Mouse (Mus musculus): ENCODE measurements around the gene Bcar3. TPM values are rescaled to one million over a fixed set of nuclear protein-coding genes. Genes with fewer than 3 reads are reported as not detected.

Gene Bcar3
- polyA plus RNA-seq, 1 experiment from 2014 or later = 14.9 TPM

GRCm38 (mm10) chr3:122499647-122500046 lies 205.7 kb downstream of the Bcar3 start:
- Histone ChIP-seq H3K4me3 (ENCODE audit: low read depth, low read length) (no peak overlapping the region; the same call in 1 of the 2 replicates), H3K27me3 (ENCODE audit: control insufficient read depth, insufficient read depth, low read length) (no peaks in the 10 kb centered on the region), H3K36me3 (ENCODE audit: control insufficient read depth, insufficient read depth, low read length) (no peaks in the 10 kb centered on the region), H3K27ac (ENCODE audit: low read depth, low read length) (no peak overlapping the region), H3K4me1 (ENCODE audit: control insufficient read depth, insufficient read depth, low read length) (no peaks in the 10 kb centered on the region), H3K9me3 (ENCODE audit: control insufficient read depth, low read length) (no peaks in the 10 kb centered on the region), H3K4me2 (ENCODE audit: low read depth) (no peak overlapping the region), H3K9ac (ENCODE audit: low read length) (no peak overlapping the region)
- no peak for ATAC-seq (ENCODE audit: insufficient read depth, low FRiP score, low TSS enrichment)
- no peak for DNase-seq (ENCODE audit: low spot score)
- WGBS = 77% methylated on average over 6 of the region's 6 CpGs

DNA sequence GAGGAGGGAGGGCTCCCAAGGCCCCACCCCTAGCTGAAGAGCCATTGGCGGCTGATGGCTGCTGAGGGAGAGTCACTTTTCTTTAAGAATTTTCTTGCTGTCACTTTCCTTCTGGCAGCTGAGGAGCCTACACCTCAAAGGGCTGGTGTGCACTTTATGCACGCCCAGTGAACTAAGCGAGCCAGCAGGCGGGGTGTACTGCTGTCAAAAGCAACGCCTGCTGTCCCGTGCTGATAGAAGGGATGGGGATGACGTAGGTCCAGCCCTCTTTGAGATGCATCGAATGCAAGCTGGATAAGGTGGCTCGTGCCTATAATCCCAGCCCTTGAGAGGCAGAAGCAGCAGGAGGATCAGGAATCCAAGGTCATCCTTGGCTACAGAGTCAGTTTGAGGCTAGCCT lies 207.0 kb downstream of the Bcar3 start:
- DNase-seq (ENCODE audit: low spot score) (no peak), ATAC-seq (ENCODE audit: insufficient read depth, low FRiP score, low TSS enrichment) (no peak)
- Histone ChIP-seq H3K27ac (ENCODE audit: low read depth, low read length) (no peak overlapping the region), H3K9me3 (ENCODE audit: control insufficient read depth, low read length) (no peaks in the 10 kb centered on the region), H3K4me3 (ENCODE audit: low read depth, low read length) (no peak overlapping the region), H3K36me3 (ENCODE audit: control insufficient read depth, insufficient read depth, low read length) (no peaks in the 10 kb centered on the region), H3K27me3 (ENCODE audit: control insufficient read depth, insufficient read depth, low read length) (no peaks in the 10 kb centered on the region), H3K4me1 (ENCODE audit: control insufficient read depth, insufficient read depth, low read length) (no peaks in the 10 kb centered on the region), H3K4me2 (ENCODE audit: low read depth) (no peak overlapping the region), H3K9ac (ENCODE audit: low read length) (no peak overlapping the region)
- WGBS = 83% methylated on average over 9 of the region's 9 CpGs

GRCm38 (mm10) chr3:122506343-122506916 lies 212.5 kb downstream of the Bcar3 start:
- Histone ChIP-seq H3K9ac (ENCODE audit: low read length) (no peak overlapping the region), H3K9me3 (ENCODE audit: control insufficient read depth, low read length) (no peaks in the 10 kb centered on the region), H3K4me1 (ENCODE audit: control insufficient read depth, insufficient read depth, low read length) (no peaks in the 10 kb centered on the region), H3K27me3 (ENCODE audit: control insufficient read depth, insufficient read depth, low read length) (no peaks in the 10 kb centered on the region), H3K36me3 (ENCODE audit: control insufficient read depth, insufficient read depth, low read length) (no peaks in the 10 kb centered on the region), H3K4me2 (ENCODE audit: low read depth) (no peak overlapping the region), H3K27ac (ENCODE audit: low read depth, low read length) (peak overlapping the region; percentile 36; the same call in 1 of the 2 replicates), H3K4me3 (ENCODE audit: low read depth, low read length) (no peak overlapping the region)
- WGBS = 75% methylated on average over 10 of the region's 10 CpGs
- DNase-seq (ENCODE audit: low spot score) = no peak
- no peak for ATAC-seq (ENCODE audit: insufficient read depth, low FRiP score, low TSS enrichment)

- Histone ChIP-seq H3K4me3 (ENCODE audit: low read depth, low read length) (no peak overlapping the region), H3K27ac (ENCODE audit: low read depth, low read length) (no peak overlapping the region), H3K4me2 (ENCODE audit: low read depth) (no peak overlapping the region), H3K9ac (ENCODE audit: low read length) (no peak overlapping the region), H3K9me3 (ENCODE audit: control insufficient read depth, low read length) (no peaks in the 10 kb centered on the region), H3K4me1 (ENCODE audit: control insufficient read depth, insufficient read depth, low read length) (no peaks in the 10 kb centered on the region), H3K27me3 (ENCODE audit: control insufficient read depth, insufficient read depth, low read length) (no peaks in the 10 kb centered on the region), H3K36me3 (ENCODE audit: control insufficient read depth, insufficient read depth, low read length) (no peaks in the 10 kb centered on the region)
- WGBS = 94% methylated on average over 14 of the region's 14 CpGs
- ATAC-seq (ENCODE audit: insufficient read depth, low FRiP score, low TSS enrichment) (no peak), DNase-seq (ENCODE audit: low spot score) (no peak)
Observed at GRCm38 (mm10) chr3:122507826-122508225, 213.9 kb downstream of the Bcar3 start.

DNA sequence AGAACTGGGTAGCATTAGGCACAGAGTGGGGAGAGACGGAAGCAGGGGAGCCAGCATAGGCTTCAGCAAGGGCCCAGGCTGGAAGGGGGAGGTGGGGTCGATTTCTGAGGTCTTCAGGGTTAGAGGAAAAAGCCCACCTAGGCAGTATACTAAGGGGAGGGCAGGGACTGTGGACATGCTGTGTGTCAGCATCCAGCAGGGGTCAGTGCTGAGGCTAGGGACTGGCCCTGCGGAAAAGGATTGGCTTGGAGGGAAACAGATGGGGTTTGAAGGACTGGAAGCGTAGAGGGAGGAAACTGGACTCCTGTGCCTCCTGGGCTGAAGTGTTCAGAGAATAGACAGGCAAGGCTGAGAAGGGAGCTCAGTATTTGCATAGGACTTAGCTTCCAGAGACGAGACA lies 215.1 kb downstream of the Bcar3 start:
- no peak overlapping the region for H3K9ac ChIP-seq (ENCODE audit: low read length)
- H3K27ac ChIP-seq (ENCODE audit: low read depth, low read length) = no peak overlapping the region

DNA sequence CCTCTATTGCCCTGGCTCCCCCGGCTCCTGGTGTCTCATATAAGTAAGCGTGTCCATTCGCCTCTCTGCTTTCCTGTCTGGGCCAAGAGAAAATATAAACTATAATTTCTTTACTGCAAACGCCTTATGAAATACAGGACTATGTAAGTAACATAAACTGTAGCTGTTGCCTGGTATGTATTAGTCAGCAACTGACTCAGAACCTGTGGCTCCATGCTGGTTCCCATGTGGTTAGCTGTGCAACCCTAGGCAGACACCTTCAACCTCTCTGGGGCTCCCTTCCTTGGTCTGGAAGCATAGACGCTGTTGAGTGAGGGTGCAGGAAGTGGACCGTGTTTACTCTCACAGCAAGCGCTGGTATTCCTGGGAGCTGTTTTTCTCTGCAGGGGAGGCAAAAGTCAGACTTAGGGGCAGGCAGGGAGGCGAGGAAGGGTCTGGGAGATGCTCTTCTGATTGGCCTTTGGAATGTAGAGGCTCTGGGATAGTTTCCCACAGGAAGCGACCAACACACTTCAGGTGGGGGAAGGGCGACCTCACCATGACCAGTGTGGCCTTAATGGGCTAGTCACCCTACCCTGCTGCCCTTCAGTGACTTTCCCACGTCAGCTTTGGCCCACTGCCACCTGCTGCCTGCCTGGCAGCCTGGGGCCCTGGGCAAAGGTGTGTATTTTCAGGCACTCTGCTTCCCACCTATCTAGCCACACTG lies 215.8 kb downstream of the Bcar3 start:
- Histone ChIP-seq H3K4me1 (ENCODE audit: control insufficient read depth, insufficient read depth, low read length) (no peaks in the 10 kb centered on the region), H3K27ac (ENCODE audit: low read depth, low read length) (no peak overlapping the region), H3K9ac (ENCODE audit: low read length) (no peak overlapping the region), H3K4me2 (ENCODE audit: low read depth) (no peak overlapping the region), H3K27me3 (ENCODE audit: control insufficient read depth, insufficient read depth, low read length) (no peaks in the 10 kb centered on the region), H3K4me3 (ENCODE audit: low read depth, low read length) (no peak overlapping the region), H3K9me3 (ENCODE audit: control insufficient read depth, low read length) (no peaks in the 10 kb centered on the region), H3K36me3 (ENCODE audit: control insufficient read depth, insufficient read depth, low read length) (no peaks in the 10 kb centered on the region)
- ATAC-seq (ENCODE audit: insufficient read depth, low FRiP score, low TSS enrichment) (no peak), DNase-seq (ENCODE audit: low spot score) (no peak)
- 65% methylated on average over 11 of the region's 11 CpGs for WGBS

More for the DNA sequence above, 215.1 kb downstream of the Bcar3 start:
- WGBS = 38% methylated on average over 5 of the region's 5 CpGs
- no peaks in the 10 kb centered on the region for H3K4me1 ChIP-seq (ENCODE audit: control insufficient read depth, insufficient read depth, low read length)
- DNase-seq (ENCODE audit: low spot score) (peak; percentile 76), ATAC-seq (ENCODE audit: insufficient read depth, low FRiP score, low TSS enrichment) (peak; percentile 69)
- no peaks in the 10 kb centered on the region for H3K36me3 ChIP-seq (ENCODE audit: control insufficient read depth, insufficient read depth, low read length)
- H3K27me3 ChIP-seq (ENCODE audit: control insufficient read depth, insufficient read depth, low read length) = no peaks in the 10 kb centered on the region
- no peaks in the 10 kb centered on the region for H3K9me3 ChIP-seq (ENCODE audit: control insufficient read depth, low read length)
- H3K4me3 ChIP-seq (ENCODE audit: low read depth, low read length) = no peak overlapping the region
- H3K4me2 ChIP-seq (ENCODE audit: low read depth) = no peak overlapping the region

DNA sequence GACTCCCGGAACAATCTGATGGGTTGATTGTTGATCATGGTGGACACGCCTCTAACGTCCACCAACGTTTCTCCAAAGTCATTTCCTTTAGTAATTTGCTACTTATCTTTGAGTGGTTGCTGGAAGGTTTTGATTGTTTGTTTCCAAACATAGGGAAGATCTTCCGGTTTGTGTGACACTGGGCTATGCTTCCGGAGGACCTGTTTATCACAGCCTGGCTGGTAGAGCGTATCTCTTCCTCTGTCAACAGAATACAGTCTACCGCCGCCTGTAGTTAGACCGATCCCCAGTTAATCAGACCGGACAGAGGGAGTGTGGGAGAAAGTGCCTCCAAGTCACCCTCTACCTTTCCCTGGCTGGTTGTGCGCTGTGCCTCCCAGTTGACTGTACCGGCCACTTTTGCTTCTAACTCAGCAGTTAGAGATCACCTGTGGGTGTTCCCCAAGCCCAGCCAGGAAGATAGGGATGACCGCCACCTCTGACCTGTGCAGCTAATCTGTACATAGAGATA lies 216.4 kb downstream of the Bcar3 start:
- Histone ChIP-seq H3K4me1 (ENCODE audit: control insufficient read depth, insufficient read depth, low read length) (no peaks in the 10 kb centered on the region), H3K9me3 (ENCODE audit: control insufficient read depth, low read length) (no peaks in the 10 kb centered on the region), H3K9ac (ENCODE audit: low read length) (no peak overlapping the region), H3K27me3 (ENCODE audit: control insufficient read depth, insufficient read depth, low read length) (no peaks in the 10 kb centered on the region), H3K4me3 (ENCODE audit: low read depth, low read length) (no peak overlapping the region), H3K27ac (ENCODE audit: low read depth, low read length) (no peak overlapping the region), H3K36me3 (ENCODE audit: control insufficient read depth, insufficient read depth, low read length) (no peaks in the 10 kb centered on the region), H3K4me2 (ENCODE audit: low read depth) (no peak overlapping the region)
- ATAC-seq (ENCODE audit: insufficient read depth, low FRiP score, low TSS enrichment) = no peak
- no peak for DNase-seq (ENCODE audit: low spot score)
- WGBS = 91% methylated on average over 14 of the region's 14 CpGs

DNA sequence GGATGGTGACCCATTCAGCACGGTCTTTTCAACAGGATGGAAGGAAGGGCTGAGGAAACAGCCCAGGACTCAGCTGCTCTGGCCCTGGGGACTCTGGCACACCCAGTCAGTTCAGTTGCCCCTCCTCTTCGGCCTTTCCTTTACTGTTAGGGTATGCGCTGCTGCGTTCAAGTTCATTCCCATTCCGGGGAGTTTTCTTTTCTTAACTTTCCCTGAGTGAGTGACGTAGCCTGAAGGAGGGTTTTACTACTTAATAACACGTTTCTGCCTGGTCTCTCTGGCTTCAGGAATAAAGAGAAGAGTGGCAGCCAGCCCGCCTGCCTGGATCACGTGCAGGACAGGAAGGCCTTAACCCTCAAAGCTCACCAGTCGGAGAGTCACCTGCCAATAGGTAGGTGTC lies 217.0 kb downstream of the Bcar3 start:
- 67% methylated on average over 10 of the region's 10 CpGs for WGBS
- no peak overlapping the region for H3K4me2 ChIP-seq (ENCODE audit: low read depth)
- H3K4me1 ChIP-seq (ENCODE audit: control insufficient read depth, insufficient read depth, low read length) = no peaks in the 10 kb centered on the region
- no peak overlapping the region for H3K27ac ChIP-seq (ENCODE audit: low read depth, low read length)
- ATAC-seq (ENCODE audit: insufficient read depth, low FRiP score, low TSS enrichment) (no peak), DNase-seq (ENCODE audit: low spot score) (no peak)
- H3K36me3 ChIP-seq (ENCODE audit: control insufficient read depth, insufficient read depth, low read length) = no peaks in the 10 kb centered on the region
- H3K9ac ChIP-seq (ENCODE audit: low read length) = no peak overlapping the region
- H3K27me3 ChIP-seq (ENCODE audit: control insufficient read depth, insufficient read depth, low read length) = no peaks in the 10 kb centered on the region
- no peaks in the 10 kb centered on the region for H3K9me3 ChIP-seq (ENCODE audit: control insufficient read depth, low read length)
- no peak overlapping the region for H3K4me3 ChIP-seq (ENCODE audit: low read depth, low read length)

Measured in neural tube, embryonic 11.5 days (tissue).